Mouse (Mus musculus) olfactory bulb, adult 2 months (tissue): ENCODE measurements around the gene Tes.

Experiments
- CTCF ChIP-seq: fragments of 200-500 bp; IDR thresholded peaks from 2 replicates; pipeline ENCODE4 v1.5.1; 2012; ENCODE audit warnings: low read depth, mild to moderate bottlenecking, low read length, moderate library complexity; ENCODE audit not compliant: insufficient read depth
- POLR2A ChIP-seq: fragments of 200-500 bp; IDR thresholded peaks from 2 replicates; pipeline ENCODE4 v1.6.1; 2012; ENCODE audit warnings: mild to moderate bottlenecking, low read depth, low read length, moderate library complexity; ENCODE audit not compliant: insufficient read depth

DNA sequence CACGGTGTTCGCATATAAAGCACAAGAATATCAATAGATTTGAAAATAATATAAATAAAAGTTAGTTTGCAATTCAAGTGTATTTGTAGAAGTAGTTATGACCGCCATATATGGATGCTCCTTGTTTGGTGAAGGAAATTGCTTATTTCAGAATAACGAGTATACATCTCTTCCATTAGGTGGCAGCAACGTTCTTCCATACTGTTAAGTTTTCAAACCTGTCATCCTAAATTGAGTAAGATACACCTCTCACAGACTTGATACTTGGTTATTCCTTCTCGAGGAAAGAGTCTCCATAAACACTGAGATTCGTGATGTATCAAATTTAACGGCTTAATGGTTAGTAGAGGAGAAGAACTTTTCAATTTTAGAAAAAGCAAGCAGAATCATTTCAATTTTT lies 37.4 kb upstream of the Tes start:
- TF ChIP-seq POLR2A (no peak), CTCF (no peak)
